Mouse (Mus musculus) cerebellum, adult 2 months (tissue): Measurements from ENCODE around the gene Thap8.

Experiments used
- CTCF ChIP-seq: fragments of 200-500 bp; IDR thresholded peaks from 2 replicates; pipeline ENCODE4 v1.5.1; 2011; ENCODE audit warnings: low read depth, mild to moderate bottlenecking, control low read depth, low read length, moderate library complexity, borderline replicate concordance; ENCODE audit not compliant: insufficient read depth
- POLR2A ChIP-seq: fragments of 200-500 bp; IDR thresholded peaks from 2 replicates; pipeline ENCODE4 v1.6.1; 2011; ENCODE audit warnings: low read length, control low read depth, borderline replicate concordance; ENCODE audit not compliant: insufficient read depth

GRCm38 (mm10) chr7:30322285-30322667 is 42.4 kb downstream of the Thap8 start:
- TF ChIP-seq CTCF (no peak), POLR2A (peak; percentile 84)
